Mouse (Mus musculus) testis, adult 2 months (tissue): ENCODE measurements around the gene Pip5k1b. TPM values are rescaled to one million over a fixed set of nuclear protein-coding genes. Genes with fewer than 3 reads are reported as not detected.
A peak's percentile ranks its signal among the peaks of the same experiment; 100 is the strongest.

Source experiments
- H3K27ac ChIP-seq: fragments of 200-500 bp; 2 replicates; pipeline ENCODE4 v1.5.1; 2012; ENCODE audit warnings: low read depth, low read length; ENCODE audit not compliant: control insufficient read depth, insufficient read depth
- H3K27me3 ChIP-seq: fragments of 200-500 bp; 2 replicates; pipeline ENCODE4 v1.6.1; 2012; ENCODE audit warnings: mild to moderate bottlenecking, low read length, moderate library complexity; ENCODE audit not compliant: control insufficient read depth, insufficient read depth
- H3K36me3 ChIP-seq: fragments of 200-500 bp; 2 replicates; pipeline ENCODE4 v1.6.1; 2012; ENCODE audit warnings: mild to moderate bottlenecking, low read length; ENCODE audit not compliant: control insufficient read depth, insufficient read depth
- H3K4me1 ChIP-seq: fragments of 200-500 bp; 2 replicates; pipeline ENCODE4 v1.6.1; 2012; ENCODE audit warnings: low read length; ENCODE audit not compliant: control insufficient read depth, insufficient read depth
- H3K4me3 ChIP-seq: fragments of 200-500 bp; 2 replicates; pipeline ENCODE4 v1.5.1; 2012; ENCODE audit warnings: low read depth, mild to moderate bottlenecking, low read length, moderate library complexity, mixed read lengths; ENCODE audit not compliant: control insufficient read depth
- CTCF ChIP-seq: fragments of 200-500 bp; IDR thresholded peaks from 2 replicates; pipeline ENCODE4 v1.5.1; 2012; ENCODE audit warnings: low read depth, mild to moderate bottlenecking, inconsistent platforms, low read length, moderate library complexity; ENCODE audit not compliant: control insufficient read depth, insufficient read depth, insufficient replicate concordance
- POLR2A ChIP-seq: fragments of 200-500 bp; IDR thresholded peaks from 2 replicates; pipeline ENCODE4 v1.6.1; 2012; ENCODE audit warnings: low read depth, mild to moderate bottlenecking, inconsistent platforms, low read length, moderate library complexity; ENCODE audit not compliant: control insufficient read depth
- polyA plus RNA-seq: library from polyadenylated mRNA; depleted of rRNA; stranded (reverse); fragments of >200 nt; gene quantifications from 2 replicates; pipeline ENCODE4 v1.2.3, GENCODE M21; 2012

Pip5k1b gene
- polyA plus RNA-seq, 1 experiment, result 6.1 TPM

DNA sequence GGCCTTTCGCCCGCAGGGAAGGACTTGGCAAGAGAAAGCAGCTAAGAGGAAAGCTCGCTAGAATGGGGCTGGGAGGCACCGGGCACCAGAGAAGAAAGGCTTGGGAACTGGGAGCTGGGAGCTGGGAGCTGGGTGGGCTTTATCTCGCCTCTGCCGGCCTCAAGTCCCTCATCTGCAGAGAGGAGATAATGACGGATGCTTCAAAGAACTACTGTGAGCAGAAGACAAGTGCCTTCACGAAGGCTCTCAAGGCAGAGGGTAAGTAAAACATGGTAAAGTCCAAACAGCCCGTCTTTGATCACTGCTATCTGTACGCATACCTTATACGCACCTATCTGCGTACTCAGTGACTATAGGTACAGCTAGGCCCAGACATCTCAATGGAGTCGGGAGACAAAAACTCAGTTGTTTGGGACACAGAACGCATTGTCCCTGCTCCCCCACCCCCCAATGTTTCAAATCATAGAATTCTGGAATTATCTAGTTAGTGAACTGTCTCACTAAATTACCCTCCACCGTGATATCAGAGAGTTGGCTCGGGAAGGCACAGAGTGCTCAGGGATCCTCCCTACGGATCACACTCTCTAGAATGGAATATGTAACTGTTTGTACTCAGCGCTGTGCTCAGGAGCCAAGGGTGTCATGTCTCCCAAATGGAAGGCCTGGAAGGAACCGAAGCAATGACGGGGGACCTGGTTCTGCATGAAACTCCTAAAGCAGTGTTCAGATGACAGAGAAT lies 42.4 kb downstream of the Pip5k1b start:
- Histone ChIP-seq H3K4me3 (peak overlapping the region; percentile 23), H3K4me1 (peaks cover 5% of the 10 kb centered on the region), H3K27me3 (no peaks in the 10 kb centered on the region), H3K27ac (peak overlapping the region; percentile 32), H3K36me3 (no peaks in the 10 kb centered on the region)
- no peak for TF ChIP-seq POLR2A
- TF ChIP-seq CTCF, result no peak

DNA sequence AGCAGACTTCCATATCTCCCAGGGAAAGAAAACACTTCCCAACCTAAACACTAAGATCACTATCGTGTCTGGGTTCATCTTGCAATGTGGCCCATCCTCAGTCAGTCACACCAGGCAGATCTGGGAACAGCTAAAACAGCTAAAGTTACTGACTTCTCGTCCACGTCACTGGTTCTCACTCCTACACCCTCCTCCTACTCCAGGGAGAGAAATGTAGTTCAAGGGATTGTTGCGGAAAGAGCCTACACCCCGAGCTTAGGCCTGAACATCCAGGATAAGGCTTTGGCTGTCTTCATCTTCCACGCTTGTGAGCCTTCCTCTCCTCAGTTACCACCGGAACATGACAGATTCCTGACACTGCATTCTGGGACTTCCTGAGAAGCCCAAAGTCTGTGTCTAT lies 43.7 kb downstream of the Pip5k1b start:
- Histone ChIP-seq H3K27ac (peak overlapping the region; percentile 45), H3K4me3 (no peak overlapping the region), H3K27me3 (no peaks in the 10 kb centered on the region), H3K4me1 (peaks cover 5% of the 10 kb centered on the region), H3K36me3 (no peaks in the 10 kb centered on the region)
- no peak for TF ChIP-seq CTCF
- TF ChIP-seq POLR2A, result no peak

GRCm38 (mm10) chr19:24509391-24509790 lies 46.3 kb downstream of the Pip5k1b start:
- TF ChIP-seq POLR2A (no peak), CTCF (no peak)
- Histone ChIP-seq H3K4me3 (no peak overlapping the region), H3K4me1 (peaks cover 5% of the 10 kb centered on the region), H3K27ac (no peak overlapping the region), H3K27me3 (no peaks in the 10 kb centered on the region), H3K36me3 (no peaks in the 10 kb centered on the region)

DNA sequence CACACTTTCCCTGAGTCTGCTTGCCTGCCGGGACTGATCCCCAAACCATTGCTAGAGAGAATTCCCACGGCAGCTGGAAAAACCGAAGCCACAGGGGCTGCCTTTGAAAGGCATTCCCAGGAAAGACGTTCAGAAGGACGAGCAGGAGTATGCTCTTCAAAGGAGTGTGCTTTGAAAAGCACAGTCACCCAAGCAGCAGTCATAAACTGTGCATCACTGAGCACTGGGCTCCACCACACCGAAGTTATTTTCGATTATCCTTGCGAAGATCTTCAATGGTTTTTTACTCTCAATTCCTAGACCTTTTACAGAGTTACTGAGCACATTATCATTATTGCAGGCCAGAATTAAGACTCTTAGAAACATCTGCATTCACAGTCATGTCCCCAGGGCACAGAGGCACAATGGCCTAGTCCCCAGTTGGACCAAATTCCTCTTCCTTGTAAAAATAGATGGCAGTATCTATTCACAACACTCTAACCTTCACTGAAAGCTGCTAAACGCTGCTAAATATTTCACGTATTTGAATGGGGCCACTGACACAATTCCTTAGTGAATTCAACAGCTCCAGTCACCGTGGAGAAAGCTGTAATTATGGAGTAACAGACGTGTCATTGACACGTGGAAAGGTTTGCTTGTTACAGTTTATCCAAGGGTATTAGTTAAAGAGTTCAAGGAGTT lies 47.4 kb downstream of the Pip5k1b start:
- TF ChIP-seq CTCF (no peak), POLR2A (no peak)
- Histone ChIP-seq H3K4me3 (no peak overlapping the region), H3K4me1 (peaks cover 2% of the 10 kb centered on the region), H3K27me3 (no peaks in the 10 kb centered on the region), H3K36me3 (no peaks in the 10 kb centered on the region), H3K27ac (no peak overlapping the region)

DNA sequence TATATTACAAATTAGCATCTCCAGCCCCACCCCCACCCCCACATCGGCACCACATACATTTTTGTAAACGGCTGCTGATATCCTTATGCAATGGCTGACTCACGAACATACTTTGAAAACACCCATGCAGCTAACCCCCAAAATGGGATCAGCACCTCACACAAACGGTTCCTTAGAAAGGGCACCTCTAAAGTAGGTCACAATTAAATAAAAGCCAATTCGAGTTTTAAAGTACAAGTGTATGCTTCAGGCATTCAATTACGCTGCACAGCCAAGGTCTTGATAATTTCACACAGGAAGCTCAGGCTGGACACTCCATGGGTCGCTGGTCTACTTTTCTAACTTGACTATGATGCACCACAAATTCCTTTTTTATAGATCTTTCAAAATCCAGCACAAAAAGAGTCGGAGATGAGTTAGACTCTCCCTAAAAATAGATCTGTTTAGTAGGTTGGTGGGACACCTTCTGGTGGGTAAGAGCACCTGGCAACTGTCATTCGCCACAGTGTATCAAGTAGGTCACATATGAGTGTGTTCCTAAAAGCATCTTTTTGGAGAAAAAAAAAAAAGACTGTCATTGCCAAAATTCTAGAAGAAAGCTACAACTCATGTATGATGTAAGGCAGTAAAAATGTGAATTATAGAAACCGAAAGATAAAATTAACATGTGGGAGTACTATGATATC lies 52.8 kb downstream of the Pip5k1b start:
- peaks cover 2% of the 10 kb centered on the region for H3K4me1 ChIP-seq
- H3K27me3 ChIP-seq, result no peaks in the 10 kb centered on the region
- H3K36me3 ChIP-seq, result no peaks in the 10 kb centered on the region
- TF ChIP-seq POLR2A, result no peak
- TF ChIP-seq CTCF, result no peak
- no peak overlapping the region for H3K27ac ChIP-seq
- no peak overlapping the region for H3K4me3 ChIP-seq

DNA sequence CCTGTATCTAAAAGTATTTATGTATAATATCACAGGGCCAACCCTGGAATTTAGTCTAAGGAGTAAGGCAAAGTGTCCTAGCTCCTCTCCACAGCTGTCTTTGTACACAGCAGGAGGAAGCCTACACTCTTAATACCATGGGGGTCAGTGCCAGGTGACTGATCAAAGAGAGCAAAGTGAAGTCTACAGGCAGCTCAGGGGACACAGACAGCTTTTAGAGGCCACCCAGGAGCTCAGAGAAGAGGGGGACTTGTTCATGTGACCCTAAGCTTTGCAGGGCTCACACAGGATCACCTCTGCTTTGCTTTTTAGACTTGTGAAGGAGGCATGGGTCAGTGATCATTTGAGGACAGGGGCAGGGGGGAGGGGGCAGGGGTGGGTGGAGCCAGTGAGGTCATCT lies 54.1 kb downstream of the Pip5k1b start:
- no peak overlapping the region for H3K27ac ChIP-seq
- TF ChIP-seq POLR2A (no peak), CTCF (no peak)
- H3K27me3 ChIP-seq, result no peaks in the 10 kb centered on the region
- H3K4me3 ChIP-seq, result no peak overlapping the region
- no peaks in the 10 kb centered on the region for H3K36me3 ChIP-seq
- H3K4me1 ChIP-seq, result peaks cover 2% of the 10 kb centered on the region

DNA sequence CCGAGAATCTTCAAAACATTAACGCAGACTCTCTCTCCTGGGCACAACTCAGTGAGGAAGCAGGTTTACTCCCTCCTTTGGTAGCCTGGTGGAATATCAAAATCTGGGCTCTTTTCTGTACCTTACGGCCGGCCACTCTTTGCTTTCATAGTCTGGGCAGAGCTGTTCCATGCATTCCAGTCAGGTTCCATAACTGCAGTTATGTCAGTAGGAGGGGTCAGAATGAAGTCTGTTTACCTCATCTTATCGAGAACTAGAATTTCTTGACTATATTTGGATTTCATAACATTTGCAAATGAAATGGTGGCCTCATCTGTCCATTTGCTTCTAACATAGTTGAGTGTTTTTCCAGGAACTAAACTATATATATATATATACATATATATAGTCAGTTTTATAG lies 55.2 kb downstream of the Pip5k1b start:
- Histone ChIP-seq H3K27ac (no peak overlapping the region), H3K4me3 (no peak overlapping the region), H3K27me3 (no peaks in the 10 kb centered on the region), H3K36me3 (no peaks in the 10 kb centered on the region), H3K4me1 (peaks cover 2% of the 10 kb centered on the region)
- TF ChIP-seq CTCF (no peak), POLR2A (no peak)
